Mouse (Mus musculus) stomach, postnatal 0 days (tissue): ENCODE measurements at regions not wholly inside any gene's neighbourhood (a gene's known extent, or its start where the extent isn't known, plus 50 kb on each side); places are given as distances from the start of the nearest gene placed in this dataset.

Experiments
- CTCF ChIP-seq: IDR thresholded peaks from 2 replicates; pipeline ENCODE4 v1.5.1; 2016; ENCODE audit warnings: antibody characterized with exemption, low read depth, mild to moderate bottlenecking, moderate library complexity
- EP300 ChIP-seq: optimal IDR thresholded peaks from 2 replicates; pipeline ENCODE3; 2016; ENCODE audit warnings: antibody characterized with exemption

DNA sequence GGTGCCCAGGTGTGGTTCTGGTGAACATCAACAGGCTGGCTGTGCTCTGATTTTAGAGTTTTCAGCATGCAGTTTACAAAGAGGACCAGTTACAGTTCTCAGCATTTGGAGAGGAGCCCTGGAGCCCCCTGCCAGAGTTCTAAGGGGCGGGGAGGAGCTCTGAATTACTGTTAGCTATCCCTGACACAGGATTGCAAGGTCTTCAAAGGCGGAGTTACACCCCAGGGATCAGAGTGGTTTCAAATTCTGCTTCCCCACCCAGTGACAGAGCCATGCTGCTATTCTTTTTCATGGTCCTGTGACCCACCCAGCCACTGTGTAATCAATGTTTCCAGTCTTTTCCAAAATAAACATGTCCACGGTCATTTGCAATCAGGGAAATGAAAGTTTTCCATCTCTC lies 134.1 kb upstream of the Peli2 start:
- TF ChIP-seq CTCF (no peak), EP300 (no peak)
